Mouse (Mus musculus): ENCODE results near the gene Dynlt1a.
"Not testable (repeated sequence)": the region's sequence is repeated elsewhere in the genome, so short reads cannot be mapped to it uniquely, and the experiment has no call there.

The Dynlt1a gene

DNA sequence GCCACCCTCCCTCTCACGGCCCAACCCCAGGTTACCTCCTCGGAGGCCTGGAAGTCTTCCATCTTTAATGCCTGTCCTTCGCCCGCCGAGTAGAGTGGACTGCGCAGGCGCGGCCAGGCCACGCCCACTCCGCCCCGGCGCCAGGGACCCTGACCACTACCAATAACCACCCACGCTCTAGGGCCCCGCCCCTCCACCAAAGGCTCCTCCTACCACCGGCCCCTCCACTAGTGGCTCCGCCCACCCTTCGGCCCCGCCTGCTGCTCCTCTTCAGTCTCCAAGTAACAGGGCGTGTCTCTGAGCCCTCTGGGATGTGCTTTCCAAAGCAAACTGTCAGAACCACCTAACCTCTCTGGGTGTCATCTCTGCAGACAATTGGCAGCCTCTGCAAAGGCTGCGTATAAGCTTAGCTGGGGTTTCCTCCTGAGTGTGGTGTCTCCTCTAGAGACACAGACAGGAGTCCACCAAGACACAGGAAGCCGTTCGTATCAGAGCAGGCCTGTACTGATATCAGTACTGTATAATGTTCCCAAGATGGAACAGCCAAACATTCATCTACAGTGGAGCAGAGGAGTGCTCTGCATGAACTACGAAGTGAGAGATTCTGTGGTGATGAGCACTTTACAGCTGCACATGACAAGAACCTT, at the start of gene Dynlt1a:
Dynlt1a (minus strand) TSS at position 162 of the 647 bp plus-strand sequence.
- peak; percentile 100 for DNase-seq

- DNase-seq, result peak; percentile 7 to 13
Measured at GRCm38 (mm10) chr17:6355256-6355655, 38.0 kb upstream of the Dynlt1a start.

- DNase-seq, result not testable (repeated sequence)
Measured at GRCm38 (mm10) chr17:6342606-6343294, 25.4 kb upstream of the Dynlt1a start.

GRCm38 (mm10) chr17:6328997-6329396, 11.7 kb upstream of the Dynlt1a start:
- not testable (repeated sequence) for DNase-seq

- not testable (repeated sequence) for DNase-seq
Measured at GRCm38 (mm10) chr17:6327554-6327953, 10.3 kb upstream of the Dynlt1a start.

DNA sequence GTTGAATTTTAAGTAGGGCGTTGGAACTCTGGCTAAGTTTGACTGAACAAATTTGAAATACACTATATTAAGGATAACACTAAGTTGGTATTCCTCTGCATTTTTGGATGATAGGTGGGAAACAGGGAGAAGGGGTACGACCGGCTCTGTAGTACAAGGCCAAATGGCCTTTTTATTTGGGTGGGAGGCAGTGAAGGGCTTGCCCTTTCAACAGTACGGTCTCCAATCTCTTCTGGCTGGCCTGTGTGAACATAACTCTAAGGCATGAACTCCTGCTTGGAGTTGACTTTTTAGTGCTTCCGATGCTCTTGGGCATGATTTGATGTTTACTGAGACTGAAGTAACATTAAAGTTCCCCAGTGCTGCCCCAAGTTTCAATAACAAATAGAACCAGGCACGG, 8.2 kb upstream of the Dynlt1a start:
- not testable (repeated sequence) for DNase-seq

GRCm38 (mm10) chr17:6325021-6325420, 7.7 kb upstream of the Dynlt1a start:
- DNase-seq, result not testable (repeated sequence)

DNA sequence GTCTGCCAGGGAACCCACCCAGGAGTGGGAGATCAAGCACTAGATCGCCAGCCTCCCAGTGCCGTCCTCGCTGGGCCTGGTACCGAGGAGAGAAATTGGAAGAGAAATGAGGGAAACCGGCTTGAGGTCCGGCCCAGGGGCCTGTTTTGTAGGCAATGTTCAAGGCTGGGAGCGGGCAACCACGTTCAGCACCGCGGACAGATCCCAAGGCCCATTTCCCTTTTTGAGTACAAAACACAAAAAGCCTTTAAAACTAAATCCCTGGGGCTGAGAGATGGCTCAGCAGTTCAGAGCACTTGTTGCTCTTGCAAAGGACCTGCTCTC, 4.4 kb upstream of the Dynlt1a start:
- not testable (repeated sequence) for DNase-seq

DNA sequence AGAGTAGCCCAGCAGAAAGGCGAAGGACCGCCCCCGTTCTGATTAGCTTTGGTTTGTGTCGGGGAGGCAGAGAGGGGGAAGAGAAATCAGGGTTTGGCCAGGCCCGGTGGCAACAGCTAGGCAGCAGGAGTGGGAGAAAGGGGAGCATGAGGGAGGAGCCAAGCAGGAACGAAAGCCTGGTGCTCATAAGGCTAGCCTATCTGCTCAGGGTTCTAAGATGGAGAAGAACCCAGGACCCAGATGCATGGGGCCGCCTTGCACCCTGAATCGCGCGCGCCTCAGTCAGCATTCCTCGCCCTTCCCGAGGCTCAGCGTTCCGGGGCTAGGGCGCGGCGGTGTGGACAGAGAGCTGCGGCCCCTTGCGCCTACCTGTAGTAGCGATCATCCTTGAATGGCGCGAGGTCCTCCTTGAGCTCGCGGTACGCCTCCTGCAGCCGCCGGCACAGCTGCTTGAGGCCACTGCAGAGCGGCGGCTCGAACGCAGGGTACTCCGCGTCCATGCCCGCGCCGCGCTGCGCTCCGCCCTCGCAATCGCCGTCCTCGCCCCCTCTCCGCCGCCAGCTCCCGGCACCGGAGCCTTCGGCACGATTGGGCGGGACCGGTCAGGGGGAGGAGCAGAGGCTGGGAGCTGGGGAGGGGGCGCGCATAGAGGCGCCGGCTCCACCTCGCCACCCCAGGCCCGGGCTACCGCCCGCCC, 3.9 kb upstream of the Dynlt1a start:
- DNase-seq, result peak; percentile 46 to 49

DNA sequence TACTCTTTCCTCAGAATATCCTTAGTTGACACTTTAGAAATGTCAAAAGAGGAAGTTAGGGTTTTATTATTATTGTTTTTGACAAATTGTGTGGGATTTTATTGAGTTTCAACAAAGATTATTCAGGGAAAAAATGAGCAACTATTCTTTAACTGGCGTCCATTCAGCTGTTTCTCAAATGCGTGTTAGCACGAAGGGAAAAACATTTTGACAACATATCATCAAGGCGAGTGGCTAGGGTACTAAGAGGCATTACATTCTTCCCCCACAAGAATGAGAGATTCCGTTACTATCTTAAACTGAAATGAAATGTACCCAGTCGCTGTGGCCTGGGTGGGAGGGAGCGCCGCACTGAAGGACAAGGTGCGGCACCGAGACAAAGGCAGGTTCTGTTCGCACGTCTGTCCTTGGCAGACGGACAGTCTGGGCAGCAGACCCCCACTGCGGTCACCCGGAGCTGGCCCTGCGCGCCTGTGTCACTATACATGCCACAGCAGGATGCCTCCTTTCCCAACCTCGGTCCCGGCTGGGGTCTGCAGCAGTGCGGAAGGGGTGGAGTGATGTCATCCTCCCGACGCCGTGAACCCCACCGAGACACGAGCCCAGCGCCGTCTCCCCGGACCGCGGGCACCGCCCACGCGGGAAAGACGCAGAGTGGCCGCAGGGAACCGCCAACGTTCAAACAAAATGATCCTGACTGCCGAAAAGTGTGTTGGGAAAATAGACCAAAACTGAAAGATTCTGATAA, 747 bp downstream of the Dynlt1a start:
- DNase-seq, result peak; percentile 81 to 82

DNA sequence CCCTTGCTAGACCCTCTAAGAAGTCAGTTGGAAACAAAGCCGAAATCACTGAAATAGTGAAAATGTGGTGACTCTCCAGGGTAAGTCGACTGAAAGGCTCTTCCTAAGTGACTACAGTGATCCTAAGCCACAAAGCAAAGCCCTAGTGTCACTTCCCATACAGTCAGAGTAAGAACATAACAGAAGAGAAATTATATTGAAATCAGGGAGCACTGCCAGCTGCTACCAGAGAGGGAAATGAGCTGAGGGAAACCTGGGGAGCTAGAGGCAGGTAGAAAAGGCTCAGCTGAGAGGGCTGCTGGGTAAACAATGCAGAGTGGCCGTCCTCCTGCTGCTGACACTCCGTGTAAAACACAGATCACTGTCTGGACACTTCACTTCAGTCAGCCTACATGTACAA, 1.6 kb downstream of the Dynlt1a start:
- DNase-seq, result peak in 1 of 2 experiments; percentile 60

DNA sequence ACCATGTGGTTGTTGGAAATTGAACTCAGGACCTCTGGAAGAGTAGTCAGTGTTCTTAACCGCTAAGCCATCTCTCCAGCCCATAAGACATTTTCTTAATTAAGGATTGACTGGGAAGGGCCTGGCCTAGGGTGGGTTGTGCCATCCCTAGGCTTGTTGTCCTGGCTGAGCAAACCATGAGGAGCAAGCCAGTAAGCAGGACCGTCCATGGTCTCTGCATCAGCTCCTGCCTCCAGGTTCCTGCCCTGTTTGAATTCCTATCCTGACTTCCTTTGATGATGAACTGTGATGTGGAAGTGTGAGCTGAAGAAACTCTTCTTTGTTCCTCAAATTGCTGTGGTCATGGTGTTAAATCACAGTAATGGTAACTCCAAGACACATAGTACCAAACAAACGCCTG, 2.8 kb downstream of the Dynlt1a start:
- DNase-seq, result not testable (repeated sequence)

DNA sequence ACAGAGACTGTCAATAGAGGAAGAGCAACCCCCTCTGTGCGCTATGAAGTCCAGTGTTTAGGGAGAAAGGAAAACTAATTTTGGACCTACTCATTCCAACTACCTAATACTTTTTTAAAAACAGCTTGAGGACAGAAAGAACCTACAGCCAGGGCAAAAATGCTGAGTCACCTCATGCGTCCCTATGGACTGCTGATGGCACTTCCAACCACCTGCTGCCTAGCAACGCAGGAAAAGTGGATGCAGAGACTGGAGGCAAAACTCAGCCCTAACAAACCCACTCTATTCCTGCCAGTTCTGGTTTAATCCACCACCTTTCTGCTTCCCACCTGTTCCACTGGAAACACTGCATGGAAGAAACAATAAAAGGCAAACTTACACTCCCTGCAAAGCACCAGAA, 4.5 kb downstream of the Dynlt1a start:
- not testable (repeated sequence) for DNase-seq

- DNase-seq, result not testable (repeated sequence)
Measured at GRCm38 (mm10) chr17:6311716-6312115, 5.6 kb downstream of the Dynlt1a start.

DNA sequence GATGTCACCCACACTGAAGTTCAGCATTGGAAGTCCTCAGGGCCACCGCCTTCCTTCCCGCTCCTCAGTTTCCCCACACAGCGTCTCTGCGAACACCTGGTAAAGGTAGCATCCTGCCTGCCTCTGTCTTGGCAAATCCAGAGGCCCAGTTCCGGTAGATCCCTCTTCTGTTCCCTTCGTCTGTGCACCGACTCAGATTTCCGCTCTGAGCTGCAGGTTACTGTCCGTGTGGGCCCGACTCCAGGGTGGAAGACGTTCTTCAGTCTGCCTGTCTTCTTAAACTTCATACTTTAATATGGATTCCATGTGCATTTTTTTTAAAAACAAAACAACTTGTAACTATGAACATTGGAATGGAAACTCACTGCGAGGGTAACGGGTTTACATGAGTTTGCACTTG, 10.8 kb downstream of the Dynlt1a start:
- DNase-seq, result not testable (repeated sequence)

- peak in 1 of 2 experiments; percentile 30 for DNase-seq
Measured at GRCm38 (mm10) chr17:6305656-6306270, 11.5 kb downstream of the Dynlt1a start.

DNA sequence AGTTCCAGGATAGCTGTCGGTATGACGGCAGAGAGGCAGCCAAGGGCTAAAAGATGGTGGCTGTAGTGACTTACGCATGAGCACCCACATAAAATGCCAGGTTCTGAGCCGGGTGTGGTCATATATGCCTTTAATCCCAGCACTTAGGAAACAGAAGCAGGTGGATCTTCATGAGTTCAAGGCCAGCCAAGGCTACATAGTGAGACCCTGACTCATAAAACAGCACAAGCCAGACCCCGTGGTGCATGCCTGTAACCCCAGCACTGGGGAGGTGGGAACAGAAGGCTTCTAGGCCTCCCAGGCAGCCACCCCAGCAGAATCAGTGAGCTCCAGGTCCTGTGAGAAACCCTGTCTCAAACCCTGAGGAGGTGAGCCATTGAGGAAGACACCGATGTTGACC, 12.4 kb downstream of the Dynlt1a start:
- not testable (repeated sequence) for DNase-seq

DNA sequence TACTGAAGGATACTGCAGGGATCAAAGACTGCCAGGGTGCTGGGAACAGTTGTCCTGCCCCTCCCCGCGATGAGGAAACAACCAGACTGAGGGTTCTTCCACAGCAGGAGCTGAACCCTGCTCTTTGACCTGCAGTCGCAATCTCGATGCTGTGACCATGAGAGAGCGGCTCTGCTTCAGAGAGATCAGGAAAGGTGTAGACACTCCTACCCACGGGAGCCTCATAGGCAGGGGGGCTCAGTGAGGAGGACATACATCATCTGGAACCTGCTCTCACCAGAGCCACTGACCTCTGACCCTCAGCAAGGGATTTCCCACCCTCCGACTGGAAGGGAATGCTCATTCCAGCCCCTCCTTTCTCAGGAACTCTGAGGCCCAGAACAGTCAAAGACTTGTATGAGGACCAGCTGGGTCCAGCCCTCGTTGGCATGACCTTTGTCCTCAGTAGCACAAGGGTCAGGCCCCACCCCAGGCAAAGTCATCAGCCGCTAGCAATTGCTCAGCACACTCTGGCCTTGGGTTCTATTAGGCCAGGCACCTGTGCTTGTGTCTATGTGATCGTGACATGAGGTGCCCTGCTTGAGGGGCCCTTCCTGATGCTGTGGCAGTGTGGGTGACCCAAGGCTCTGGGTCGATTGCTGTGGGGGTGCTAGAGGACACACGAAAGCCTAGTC, 17.0 kb downstream of the Dynlt1a start:
- peak in 1 of 2 experiments; percentile 8 for DNase-seq

DNA sequence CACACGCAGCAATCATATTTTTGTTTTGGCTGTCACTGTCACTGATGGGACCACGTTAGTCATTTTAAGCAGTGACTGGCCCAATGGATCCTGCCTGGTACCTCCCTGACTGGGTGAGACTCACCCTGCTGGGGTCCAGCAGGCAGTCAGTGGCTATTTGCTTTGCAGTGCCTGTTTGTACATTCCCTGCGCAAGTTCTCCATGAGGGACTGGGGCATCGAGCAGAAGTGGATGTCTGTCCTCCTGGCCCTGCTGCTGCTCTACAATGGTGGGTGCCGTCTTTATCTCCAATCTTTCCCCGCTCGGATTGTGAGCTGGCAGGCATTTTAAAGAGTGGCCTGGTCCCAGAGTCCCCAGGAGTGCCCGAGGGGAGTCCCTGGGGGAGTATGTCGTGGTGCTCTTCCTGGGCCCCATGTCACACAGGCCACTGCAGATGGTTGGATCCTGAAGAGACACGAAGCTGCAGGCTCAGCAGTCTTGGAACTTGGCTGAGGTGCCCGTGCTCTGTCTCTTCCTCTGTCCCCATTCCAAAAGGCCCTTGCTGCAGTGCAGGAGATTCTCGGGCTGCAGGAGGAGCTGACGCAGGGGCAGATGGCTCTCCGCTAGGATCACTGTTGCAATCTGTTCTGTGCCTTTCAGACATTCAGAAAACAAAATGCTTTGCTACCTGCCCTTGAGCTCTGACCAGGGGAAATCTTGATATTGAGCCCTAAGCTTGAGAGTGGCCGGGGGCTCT, 20.1 kb downstream of the Dynlt1a start:
- peak; percentile 50 to 72 for DNase-seq

- not testable (repeated sequence) for DNase-seq
Measured at GRCm38 (mm10) chr17:6293882-6294281, 23.4 kb downstream of the Dynlt1a start.

DNA sequence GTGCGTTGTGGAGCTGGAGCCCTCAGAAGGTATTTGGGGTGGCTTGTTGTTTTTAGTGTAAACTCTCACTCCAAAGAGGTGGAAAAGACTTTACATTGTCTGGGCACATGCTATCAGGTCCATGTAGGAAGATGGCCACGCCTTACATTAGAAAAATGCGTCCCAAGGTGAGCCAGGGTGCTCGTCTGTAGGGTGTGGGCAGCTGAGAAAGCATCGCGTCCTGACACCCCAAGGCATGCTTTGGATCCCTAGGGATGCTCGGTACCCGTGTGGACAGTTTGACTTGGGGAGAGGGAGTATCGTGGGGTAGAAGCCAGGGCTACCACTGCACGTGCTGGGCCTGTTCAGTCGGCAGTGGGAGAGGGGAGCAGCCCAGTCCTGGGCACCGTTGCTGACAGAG, 28.3 kb downstream of the Dynlt1a start:
- DNase-seq, result not testable (repeated sequence)

All from cerebellum, postnatal 25 days (tissue).